Mouse (Mus musculus) MEL (cell line): ENCODE data around the gene Bcl7c. TPM values are rescaled to one million over a fixed set of nuclear protein-coding genes. Genes with fewer than 3 reads are reported as not detected.

Source experiments
- DNase-seq: peaks from one replicate; pipeline ENCODE4 v3.0.0; 2011; ENCODE audit warnings: low read depth, low spot score
- H3K27ac ChIP-seq: 2 replicates; pipeline ENCODE4 v1.5.1; 2012; ENCODE audit warnings: low read depth, mild to moderate bottlenecking, control low read depth, low read length, moderate library complexity; ENCODE audit not compliant: control insufficient read depth
- H3K27me3 ChIP-seq, 2 experiments: fragments of 150-350 bp in 1 of 2; sonication (generic) in 1 of 2; 2 replicates each; pipeline ENCODE4 v1.6.1; 2012; ENCODE audit warnings: low read length in 2 of 2, mild to moderate bottlenecking in 2 of 2, improper control_type of control experiment in 1 of 2, moderate library complexity in 1 of 2; ENCODE audit not compliant: insufficient read depth in 2 of 2, control insufficient read depth in 1 of 2
- H3K36me3 ChIP-seq, 2 experiments: 2 replicates each; pipeline ENCODE4 v1.6.1; 2012 to 2014; ENCODE audit warnings: low read length in 2 of 2, improper control_type of control experiment in 1 of 2, inconsistent platforms in 1 of 2, mild to moderate bottlenecking in 1 of 2; ENCODE audit not compliant: insufficient read depth in 2 of 2, control insufficient read depth in 1 of 2
- H3K4me1 ChIP-seq, 2 experiments: fragments of 150-350 bp in 1 of 2; sonication (generic) in 1 of 2; 2 replicates each; pipeline ENCODE4 v1.6.1; 2012; ENCODE audit warnings: low read length in 2 of 2, improper control_type of control experiment in 1 of 2, mild to moderate bottlenecking in 1 of 2; ENCODE audit not compliant: insufficient read depth in 2 of 2, control insufficient read depth in 1 of 2
- H3K4me3 ChIP-seq, 2 experiments: fragments of 150-350 bp in 1 of 2; sonication (generic) in 1 of 2; 2 replicates each; pipeline ENCODE4 v1.5.1; 2012; ENCODE audit warnings: low read depth in 2 of 2, low read length in 2 of 2, mild to moderate bottlenecking in 2 of 2, moderate library complexity in 2 of 2, control low read depth in 1 of 2, improper control_type of control experiment in 1 of 2; ENCODE audit not compliant: control insufficient read depth in 1 of 2, insufficient read depth in 1 of 2
- H3K79me2 ChIP-seq: 2 replicates; pipeline ENCODE4 v1.6.1; 2012; ENCODE audit warnings: mild to moderate bottlenecking, low read length, moderate library complexity; ENCODE audit not compliant: control insufficient read depth, poor library complexity, insufficient read depth
- H3K9ac ChIP-seq: 2 replicates; pipeline ENCODE4 v1.6.1; 2012; ENCODE audit warnings: low read depth, mild to moderate bottlenecking, control low read depth, low read length, moderate library complexity; ENCODE audit not compliant: control insufficient read depth, poor library complexity, severe bottlenecking
- H3K9me3 ChIP-seq: fragments of 150-350 bp; sonication (generic); replicated peaks from 2 replicates; pipeline ENCODE4 v1.6.1; 2012; ENCODE audit warnings: mild to moderate bottlenecking, low read length, improper control_type of control experiment, moderate library complexity; ENCODE audit not compliant: insufficient read depth
- BHLHE40 ChIP-seq: IDR thresholded peaks from 2 replicates; pipeline ENCODE4 v1.6.1; 2012; ENCODE audit warnings: low read depth, mild to moderate bottlenecking, inconsistent platforms, low read length, improper control_type of control experiment, borderline replicate concordance
- CHD1 ChIP-seq: IDR thresholded peaks from 2 replicates; pipeline ENCODE4 v1.6.1; 2012; ENCODE audit warnings: low read depth, mild to moderate bottlenecking, inconsistent platforms, low read length, improper control_type of control experiment
- CTCF ChIP-seq, 3 experiments: IDR thresholded peaks in 2 of 3; conservative IDR thresholded peaks in 1 of 3; 2 replicates each; pipeline ENCODE4 v1.5.1; 2011 to 2012; ENCODE audit warnings: low read length in 3 of 3, low read depth in 2 of 3, mild to moderate bottlenecking in 2 of 3, improper control_type of control experiment in 1 of 3, inconsistent platforms in 1 of 3, mixed read lengths in 1 of 3, moderate library complexity in 1 of 3; ENCODE audit not compliant: control insufficient read depth in 1 of 3, insufficient read depth in 1 of 3, poor library complexity in 1 of 3, severe bottlenecking in 1 of 3
- ELF1 ChIP-seq: IDR thresholded peaks from 2 replicates; pipeline ENCODE4 v1.6.1; 2014; ENCODE audit warnings: low read depth, mild to moderate bottlenecking, inconsistent platforms, low read length, improper control_type of control experiment, moderate library complexity
- GATA1 ChIP-seq: IDR thresholded peaks from 2 replicates; pipeline ENCODE4 v1.6.1; 2011; ENCODE audit warnings: low read depth, low read length, improper control_type of control experiment
- HCFC1 ChIP-seq: IDR thresholded peaks from 2 replicates; pipeline ENCODE4 v1.6.1; 2012; ENCODE audit warnings: low read depth, mild to moderate bottlenecking, inconsistent platforms, low read length, improper control_type of control experiment, moderate library complexity
- JUND ChIP-seq: IDR thresholded peaks from 2 replicates; pipeline ENCODE4 v1.6.1; 2011; ENCODE audit warnings: low read depth, mild to moderate bottlenecking, improper control_type of control experiment, low read length
- MAFK ChIP-seq: IDR thresholded peaks from 2 replicates; pipeline ENCODE4 v1.6.1; 2011; ENCODE audit warnings: low read depth, mild to moderate bottlenecking, low read length, improper control_type of control experiment, borderline replicate concordance
- MEF2A ChIP-seq: IDR thresholded peaks from 2 replicates; pipeline ENCODE4 v1.6.1; 2014; ENCODE audit warnings: low read depth, mild to moderate bottlenecking, inconsistent platforms, low read length, improper control_type of control experiment; ENCODE audit not compliant: poor library complexity, insufficient replicate concordance, severe bottlenecking; ENCODE audit errors: extremely low read depth
- MXI1 ChIP-seq: IDR thresholded peaks from 2 replicates; pipeline ENCODE4 v1.6.1; 2011; ENCODE audit warnings: mild to moderate bottlenecking, low read depth, low read length, improper control_type of control experiment
- NELFE ChIP-seq: IDR thresholded peaks from 2 replicates; pipeline ENCODE4 v1.6.1; 2011; ENCODE audit warnings: low read depth, low read length, improper control_type of control experiment
- POLR2A ChIP-seq, 2 experiments: IDR thresholded peaks; 2 replicates each; pipeline ENCODE4 v1.6.1; 2011 to 2012; ENCODE audit warnings: low read length in 2 of 2, mild to moderate bottlenecking in 2 of 2, control low read depth in 1 of 2, improper control_type of control experiment in 1 of 2, low read depth in 1 of 2, moderate library complexity in 1 of 2; ENCODE audit not compliant: control insufficient read depth in 1 of 2, insufficient read depth in 1 of 2, poor library complexity in 1 of 2
- POLR2AphosphoS2 ChIP-seq: IDR thresholded peaks from 2 replicates; pipeline ENCODE4 v1.6.1; 2011; ENCODE audit warnings: low read length, improper control_type of control experiment
- POLR2AphosphoS5 ChIP-seq: IDR thresholded peaks from 2 replicates; pipeline ENCODE4 v1.6.1; 2012; ENCODE audit warnings: low read depth, borderline replicate concordance, mild to moderate bottlenecking, inconsistent platforms, low read length, moderate library complexity, mixed read lengths
- RAD21 ChIP-seq: IDR thresholded peaks from 2 replicates; pipeline ENCODE4 v1.6.1; 2011; ENCODE audit warnings: mild to moderate bottlenecking, low read depth, low read length, improper control_type of control experiment
- RCOR1 ChIP-seq: IDR thresholded peaks from 2 replicates; pipeline ENCODE4 v1.6.1; 2012; ENCODE audit warnings: low read depth, mild to moderate bottlenecking, inconsistent platforms, low read length, improper control_type of control experiment
- TCF12 ChIP-seq: IDR thresholded peaks from 2 replicates; pipeline ENCODE4 v1.6.1; 2014; ENCODE audit warnings: low read depth, mild to moderate bottlenecking, inconsistent platforms, low read length, improper control_type of control experiment, moderate library complexity
- UBTF ChIP-seq: IDR thresholded peaks from 2 replicates; pipeline ENCODE4 v1.6.1; 2012; ENCODE audit warnings: low read depth, mild to moderate bottlenecking, inconsistent platforms, low read length, improper control_type of control experiment, moderate library complexity, borderline replicate concordance; ENCODE audit not compliant: insufficient read depth
- USF1 ChIP-seq: IDR thresholded peaks from 2 replicates; pipeline ENCODE4 v1.6.1; 2014; ENCODE audit warnings: low read depth, mild to moderate bottlenecking, inconsistent platforms, low read length, improper control_type of control experiment, moderate library complexity
- USF2 ChIP-seq, 2 experiments: IDR thresholded peaks; 2 replicates each; pipeline ENCODE4 v1.6.1; 2011 to 2012; ENCODE audit warnings: improper control_type of control experiment in 2 of 2, low read length in 2 of 2, borderline replicate concordance in 1 of 2, inconsistent platforms in 1 of 2, low read depth in 1 of 2, mild to moderate bottlenecking in 1 of 2; ENCODE audit not compliant: insufficient read depth in 1 of 2
- ZC3H11A ChIP-seq: IDR thresholded peaks from 2 replicates; pipeline ENCODE4 v1.6.1; 2012; ENCODE audit warnings: low read depth, mild to moderate bottlenecking, inconsistent platforms, low read length, improper control_type of control experiment
- ZKSCAN1 ChIP-seq: IDR thresholded peaks from 2 replicates; pipeline ENCODE4 v1.6.1; 2012; ENCODE audit warnings: low read depth, mild to moderate bottlenecking, inconsistent platforms, low read length, improper control_type of control experiment, moderate library complexity
- ZMIZ1 ChIP-seq: IDR thresholded peaks from 2 replicates; pipeline ENCODE4 v1.6.1; 2012; ENCODE audit warnings: low read depth, mild to moderate bottlenecking, inconsistent platforms, low read length, improper control_type of control experiment, moderate library complexity
- polyA plus RNA-seq, 2 experiments: library from polyadenylated mRNA; stranded (reverse) in 1 of 2; unstranded in 1 of 2; fragments of >175 nt in 1 of 2; fragments of >200 nt in 1 of 2; gene quantifications; 2 replicates each; pipeline versions ENCODE4 v1.2.1 to v1.2.4; 2012; ENCODE audit warnings: low replicate concordance in 2 of 2, low read depth in 1 of 2; ENCODE audit not compliant: insufficient read length in 2 of 2, insufficient read depth in 1 of 2, missing spikeins in 1 of 2
- total RNA-seq: library from RNA; depleted of rRNA; stranded (reverse); fragments of 300-350 nt; gene quantifications from 2 replicates; pipeline ENCODE4 v1.2.3, GENCODE M21; 2012

Gene Bcl7c
- total and polyA plus RNA-seq, 3 experiments, result 72.4 to 98.4 TPM; not detected in 1

DNA sequence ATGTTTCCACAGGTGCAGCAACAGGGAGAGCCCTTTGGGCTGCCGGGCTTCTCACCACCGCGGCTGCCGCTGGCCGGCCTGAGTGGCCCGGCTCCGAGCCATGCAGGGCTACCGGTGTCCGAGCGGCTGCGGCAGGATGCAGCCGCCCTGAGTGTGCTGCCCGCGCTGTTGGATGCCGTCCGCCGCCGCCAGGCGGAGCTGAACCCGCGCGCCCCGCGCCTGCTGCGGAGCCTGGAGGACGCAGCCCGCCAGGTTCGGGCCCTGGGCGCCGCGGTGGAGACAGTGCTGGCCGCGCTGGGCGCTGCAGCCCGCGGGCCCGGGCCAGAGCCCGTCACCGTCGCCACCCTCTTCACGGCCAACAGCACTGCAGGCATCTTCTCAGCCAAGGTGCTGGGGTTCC, 8.3 kb upstream of the Bcl7c start (continued):
- TF ChIP-seq POLR2A (IDR thresholded peaks at IDR 0.05; ENCODE audit: control insufficient read depth in 1 of 2, insufficient read depth in 1 of 2, low read depth in 1 of 2, low read length in 2 of 2, poor library complexity in 1 of 2) (peak; percentile 38 to 47; a peak in 2 of 4 replicates), RCOR1 (no peak), ZKSCAN1 (no peak), POLR2AphosphoS2 (no peak), MEF2A (no peak), MXI1 (peak; percentile 54), HCFC1 (no peak), USF1 (no peak)

DNA sequence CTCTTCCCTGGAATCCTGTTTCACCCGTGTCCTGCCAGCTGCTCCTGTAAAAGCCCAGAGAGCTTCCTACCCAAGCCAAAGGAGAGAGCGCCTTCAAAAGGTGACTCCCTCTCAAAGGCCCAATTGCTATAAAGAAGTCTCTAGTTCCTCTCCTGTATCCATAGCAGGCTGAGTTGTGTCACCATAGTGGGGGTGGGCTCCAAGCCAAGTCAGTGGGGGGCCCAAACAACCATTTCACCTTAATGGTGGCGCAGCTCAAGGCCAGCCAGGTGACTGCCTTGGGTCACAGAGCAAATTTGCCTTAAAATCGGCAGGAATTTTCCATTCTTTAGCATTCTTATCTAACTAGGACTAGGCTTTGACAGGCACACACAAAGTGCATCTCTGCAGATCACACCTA, 6.1 kb upstream of the Bcl7c start:
- H3K27me3 ChIP-seq, result no peaks in the 10 kb centered on the region
- H3K9ac ChIP-seq, result no peak overlapping the region
- no peaks in the 10 kb centered on the region for H3K9me3 ChIP-seq
- no peak overlapping the region for H3K27ac ChIP-seq
- DNase-seq, result no peak
- TF ChIP-seq RAD21 (no peak), CHD1 (no peak), TCF12 (no peak), HCFC1 (no peak), ZC3H11A (no peak), ELF1 (no peak), RCOR1 (no peak), BHLHE40 (no peak), NELFE (no peak), MAFK (no peak), UBTF (no peak), GATA1 (no peak), CTCF (IDR thresholded peaks at IDR 0.05 in 2 of 3, conservative IDR thresholded peaks at IDR 0.05 in 1 of 3; ENCODE audit: control insufficient read depth in 1 of 3, insufficient read depth in 1 of 3, low read depth in 2 of 3, low read length in 3 of 3, poor library complexity in 1 of 3, severe bottlenecking in 1 of 3) (no peak), ZMIZ1 (no peak), POLR2AphosphoS2 (no peak), USF2 (IDR thresholded peaks at IDR 0.05; ENCODE audit: borderline replicate concordance in 1 of 2, insufficient read depth in 1 of 2, low read depth in 1 of 2, low read length in 2 of 2) (no peak), MXI1 (no peak), JUND (no peak), POLR2AphosphoS5 (no peak)
- H3K79me2 ChIP-seq, result peaks cover 1% of the 10 kb centered on the region; the same call in 1 of the 2 replicates
- peaks cover 6 to 14% of the 10 kb centered on the region in 2 experiments for H3K4me1 ChIP-seq
- peaks cover 0 to 17% of the 10 kb centered on the region in 2 experiments; a peak in 2 of 4 replicates for H3K36me3 ChIP-seq
- no peak overlapping the region for H3K4me3 ChIP-seq
